Comparison of ENCODE assay signal across 18 mouse cellular contexts in the genomic region with DNA sequence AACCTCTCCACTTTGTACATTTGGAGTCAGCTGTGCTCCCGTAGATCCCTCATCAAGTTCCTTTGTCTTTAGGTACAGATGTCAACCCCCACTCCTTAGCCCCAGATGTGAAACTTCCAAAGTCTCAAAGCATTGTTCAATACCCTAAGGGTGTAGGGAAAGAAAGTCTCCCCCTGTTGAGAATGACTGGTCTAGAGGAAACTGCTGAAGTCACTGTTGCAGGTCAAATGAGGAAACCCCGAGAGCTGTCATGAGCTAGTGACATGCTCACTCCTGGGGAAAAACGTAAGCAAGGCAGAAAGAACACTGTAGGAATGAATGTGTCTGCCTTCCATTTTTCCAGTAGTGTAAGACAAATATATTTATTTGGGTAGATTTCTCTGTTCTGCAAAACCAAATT.
"Had no signal": no experiment of that assay in that cellular context is flagged by ENCODE, and none has a peak within 500 bp of the region (broad histone marks: within the 10 kb centered on the region; RNA-seq: fewer than 3 reads in every experiment).

No protein-coding gene starts in this region.

- DNase-seq: kidney, adult 18-20 months; kidney, adult 9 months; kidney, postnatal 14 days; kidney, postnatal 4 days; left cerebral cortex, postnatal 4 days; lung, postnatal 10 days; thymus, adult 2 months; thymus, postnatal 14 days; thymus, postnatal 4 days had no signal

- H3K36me3 ChIP-seq: limb, embryonic 12.5 days; limb, embryonic 15.5 days; lung, embryonic 15.5 days; midbrain, embryonic 10.5 days; midbrain, embryonic 13.5 days had no signal

- ATAC-seq: midbrain, embryonic 13.5 days had no signal

- H3K9ac ChIP-seq: limb, embryonic 12.5 days; limb, embryonic 15.5 days; liver, embryonic 14.5 days; lung, embryonic 15.5 days; midbrain, embryonic 13.5 days had no signal

- H3K4me2 ChIP-seq: limb, embryonic 12.5 days; limb, embryonic 15.5 days; lung, embryonic 15.5 days; midbrain, embryonic 13.5 days had no signal

- H3K9me3 ChIP-seq: limb, embryonic 12.5 days; limb, embryonic 15.5 days; lung, embryonic 15.5 days; megakaryocyte, embryonic 14.5 days; midbrain, embryonic 10.5 days; midbrain, embryonic 13.5 days had no signal

- H3K4me3 ChIP-seq: limb, embryonic 12.5 days; limb, embryonic 15.5 days; lung, embryonic 15.5 days; megakaryocyte, embryonic 14.5 days; midbrain, embryonic 10.5 days; midbrain, embryonic 13.5 days had no signal

- H3K4me1 ChIP-seq: limb, embryonic 12.5 days; limb, embryonic 15.5 days; lung, embryonic 15.5 days; midbrain, embryonic 10.5 days; midbrain, embryonic 13.5 days had no signal

- H3K27ac ChIP-seq: limb, embryonic 12.5 days; limb, embryonic 15.5 days; liver, embryonic 14.5 days; lung, embryonic 15.5 days; macrophage; midbrain, embryonic 10.5 days; midbrain, embryonic 13.5 days; stomach, postnatal 0 days had no signal

- H3K27me3 ChIP-seq: limb, embryonic 12.5 days; limb, embryonic 15.5 days; lung, embryonic 15.5 days; megakaryocyte, embryonic 14.5 days; midbrain, embryonic 13.5 days had no signal
